Comparison of ENCODE assay signal across 25 mouse cellular contexts in the genomic region with DNA sequence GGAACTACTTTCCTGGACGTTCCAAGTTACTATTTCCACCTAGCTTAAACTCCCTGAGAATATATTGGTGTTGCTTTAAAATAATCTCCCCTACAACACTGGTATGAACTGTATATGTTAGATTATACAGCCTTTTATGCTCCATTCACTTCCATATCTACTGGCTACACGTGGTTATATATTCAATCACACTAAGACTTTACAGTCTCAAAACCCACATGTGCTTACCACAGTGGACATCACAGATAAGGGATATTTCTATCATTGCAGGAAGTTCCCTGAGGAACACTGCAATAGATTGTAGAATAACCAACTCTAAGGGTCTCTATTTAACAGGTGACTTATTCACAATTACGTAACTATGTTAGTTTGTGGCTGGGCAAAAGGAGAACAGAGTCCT. TPM values are rescaled to one million over a fixed set of nuclear protein-coding genes. Genes with fewer than 3 reads are reported as not detected.
DNase-seq lines count a peak whose midpoint lies in the region; ATAC-seq and TF ChIP-seq lines count a peak whose summit lies in the region.
"Had no signal": no experiment of that assay in that cellular context is flagged by ENCODE, and none has a peak within 500 bp of the region (broad histone marks: within the 10 kb centered on the region; RNA-seq: fewer than 3 reads in every experiment).

No protein-coding gene starts in this region.

- no peak overlapping the region for H3K9ac ChIP-seq in kidney, embryonic 14.5 days (ENCODE audit: low read depth, low read length)
- H3K9ac ChIP-seq in MEL (ENCODE audit: control insufficient read depth, low read depth, low read length, poor library complexity, severe bottlenecking) = peak overlapping the region; percentile 35; the same call in 1 of the 2 replicates
- H3K9ac ChIP-seq in liver, embryonic 12.5 days = no peak overlapping the region
- H3K9ac ChIP-seq: forebrain, embryonic 12.5 days; heart, embryonic 15.5 days; hindbrain, embryonic 14.5 days; lung, embryonic 15.5 days; stomach, embryonic 15.5 days had no signal

- peak; percentile 86 to 87 for TF ChIP-seq EP300 in MEL (IDR thresholded peaks at IDR 0.05; ENCODE audit: low read depth in 1 of 2, low read length in 2 of 2)

- no peak for ATAC-seq in kidney, embryonic 14.5 days (ENCODE audit: low FRiP score, low TSS enrichment)
- ATAC-seq in liver, embryonic 12.5 days = peak; percentile 70
- ATAC-seq in megakaryocyte, adult 5-6 weeks (ENCODE audit: poor library complexity, severe bottlenecking) = 0 out of 2 replicates have a peak, but pooled peaks have one; percentile 16
- ATAC-seq: CD4-positive, CD25-positive, alpha-beta regulatory T cell, adult 4 months; inflammation-experienced regulatory T-cells, adult 6 months; midbrain, embryonic 16.5 days had no signal

- no peaks in the 10 kb centered on the region; the same call in 1 of the 2 replicates for H3K79me2 ChIP-seq in MEL (ENCODE audit: control insufficient read depth, insufficient read depth, low read length, poor library complexity)

- H3K36me3 ChIP-seq in kidney, adult 2 months (ENCODE audit: control insufficient read depth, insufficient read depth, low read length) = no peaks in the 10 kb centered on the region; the same call in 1 of the 2 replicates
- H3K36me3 ChIP-seq in kidney, embryonic 14.5 days (ENCODE audit: control insufficient read depth, insufficient read depth, low read length) = no peaks in the 10 kb centered on the region
- peaks cover 2 to 72% of the 10 kb centered on the region in 2 experiments; a peak in 3 of 4 replicates for H3K36me3 ChIP-seq in MEL (ENCODE audit: control insufficient read depth in 1 of 2, insufficient read depth in 2 of 2, low read length in 2 of 2)
- H3K36me3 ChIP-seq in liver, embryonic 12.5 days = peaks cover 65% of the 10 kb centered on the region
- H3K36me3 ChIP-seq: forebrain, embryonic 12.5 days; heart, embryonic 15.5 days; lung, embryonic 15.5 days; midbrain, embryonic 10.5 days; stomach, embryonic 15.5 days had no signal

- TF ChIP-seq RAD21 in MEL (IDR thresholded peaks at IDR 0.05; ENCODE audit: low read depth, low read length) = no peak

- TF ChIP-seq CTCF in kidney, adult 2 months (conservative IDR thresholded peaks at IDR 0.05; ENCODE audit: insufficient read depth, insufficient read length, low read depth, low read length) = no peak
- TF ChIP-seq CTCF in MEL (IDR thresholded peaks at IDR 0.05 in 2 of 3, conservative IDR thresholded peaks at IDR 0.05 in 1 of 3; ENCODE audit: control insufficient read depth in 1 of 3, insufficient read depth in 1 of 3, low read depth in 2 of 3, low read length in 3 of 3, poor library complexity in 1 of 3, severe bottlenecking in 1 of 3) = no peak

- 69% methylated on average over 3 of the region's 3 CpGs for WGBS in kidney, adult 2 months
- WGBS in kidney, embryonic 14.5 days = 89% methylated on average over 3 of the region's 3 CpGs
- 45% methylated on average over 3 of the region's 3 CpGs for WGBS in liver, embryonic 12.5 days (ENCODE audit: insufficient replicate concordance)

- H3K27ac ChIP-seq in kidney, adult 2 months (ENCODE audit: insufficient read depth, low read depth, low read length) = no peak overlapping the region
- H3K27ac ChIP-seq in kidney, embryonic 14.5 days (ENCODE audit: low read depth, low read length) = no peak overlapping the region
- peak overlapping the region; percentile 76 for H3K27ac ChIP-seq in MEL (ENCODE audit: control insufficient read depth, low read depth, low read length)
- H3K27ac ChIP-seq in liver, embryonic 12.5 days = peak overlapping the region; percentile 72
- H3K27ac ChIP-seq: forebrain, embryonic 12.5 days; heart, embryonic 15.5 days; hindbrain, embryonic 14.5 days; lung, embryonic 15.5 days; midbrain, embryonic 10.5 days; stomach, embryonic 15.5 days had no signal

- peak; percentile 46 for DNase-seq in kidney, adult 2 months
- DNase-seq in MEL (ENCODE audit: low read depth, low spot score) = no peak
- no peak for DNase-seq in thymus, postnatal 0 days (ENCODE audit: low spot score)
- no peak for DNase-seq in yolk sac, embryonic 10.5 days (ENCODE audit: low spot score)
- DNase-seq in right cerebral cortex, adult 18-20 months = no peak
- DNase-seq: adrenal gland, adult 8-10 months; cerebellum, adult 11-12 months; cerebellum, postnatal 10 days; gastrocnemius, postnatal 36 days; heart, postnatal 4 days; kidney, adult 18-20 months; lung, postnatal 36 days; thymus, postnatal 36 days had no signal

- H3K4me2 ChIP-seq in kidney, embryonic 14.5 days (replicated peaks; ENCODE audit: low read depth, low read length) = no peak overlapping the region
- 0 out of 2 replicates have a peak overlapping the region, but pooled peaks have one; percentile 20 for H3K4me2 ChIP-seq in liver, embryonic 12.5 days
- H3K4me2 ChIP-seq: forebrain, embryonic 12.5 days; heart, embryonic 15.5 days; hindbrain, embryonic 14.5 days; lung, embryonic 15.5 days; stomach, embryonic 15.5 days had no signal

- no peaks in the 10 kb centered on the region for H3K9me3 ChIP-seq in kidney, embryonic 14.5 days (ENCODE audit: control insufficient read depth, low read length)
- H3K9me3 ChIP-seq in MEL (replicated peaks; ENCODE audit: insufficient read depth, low read length) = no peaks in the 10 kb centered on the region
- H3K9me3 ChIP-seq in liver, embryonic 12.5 days (replicated peaks) = no peaks in the 10 kb centered on the region
- H3K9me3 ChIP-seq: forebrain, embryonic 12.5 days; heart, embryonic 15.5 days; lung, embryonic 15.5 days; midbrain, embryonic 10.5 days; stomach, embryonic 15.5 days had no signal

- peaks cover 7% of the 10 kb centered on the region; the same call in 1 of the 2 replicates for H3K4me1 ChIP-seq in kidney, adult 2 months (ENCODE audit: control insufficient read depth, insufficient read depth, low read length)
- H3K4me1 ChIP-seq in kidney, embryonic 14.5 days (ENCODE audit: control insufficient read depth, insufficient read depth, low read length) = no peaks in the 10 kb centered on the region
- peaks cover 27 to 46% of the 10 kb centered on the region in 2 experiments for H3K4me1 ChIP-seq in MEL (ENCODE audit: control insufficient read depth in 1 of 2, insufficient read depth in 2 of 2, low read length in 2 of 2)
- peaks cover 72% of the 10 kb centered on the region for H3K4me1 ChIP-seq in liver, embryonic 12.5 days
- H3K4me1 ChIP-seq: forebrain, embryonic 12.5 days; midbrain, embryonic 10.5 days; stomach, embryonic 15.5 days had no signal

- TF ChIP-seq POLR2A in kidney, adult 2 months (IDR thresholded peaks at IDR 0.05; ENCODE audit: low read depth, low read length) = no peak
- TF ChIP-seq POLR2A in MEL (IDR thresholded peaks at IDR 0.05; ENCODE audit: control insufficient read depth in 1 of 2, insufficient read depth in 1 of 2, low read depth in 1 of 2, low read length in 2 of 2, poor library complexity in 1 of 2) = no peak

- no peak overlapping the region for H3K4me3 ChIP-seq in kidney, adult 2 months (ENCODE audit: insufficient read depth, low read depth, low read length)
- H3K4me3 ChIP-seq in kidney, embryonic 14.5 days (ENCODE audit: low read length) = no peak overlapping the region
- H3K4me3 ChIP-seq in MEL (ENCODE audit: control insufficient read depth in 1 of 2, insufficient read depth in 1 of 2, low read depth in 2 of 2, low read length in 2 of 2) = no peak overlapping the region
- H3K4me3 ChIP-seq in liver, embryonic 12.5 days = no peak overlapping the region
- H3K4me3 ChIP-seq: forebrain, embryonic 12.5 days; heart, embryonic 15.5 days; lung, embryonic 15.5 days; midbrain, embryonic 10.5 days; stomach, embryonic 15.5 days had no signal

- no peaks in the 10 kb centered on the region for H3K27me3 ChIP-seq in kidney, adult 2 months (replicated peaks; ENCODE audit: control insufficient read depth, insufficient read depth, low read length)
- H3K27me3 ChIP-seq in kidney, embryonic 14.5 days (ENCODE audit: control insufficient read depth, insufficient read depth, low read length) = no peaks in the 10 kb centered on the region
- H3K27me3 ChIP-seq in MEL (ENCODE audit: control insufficient read depth in 1 of 2, insufficient read depth in 2 of 2, low read length in 2 of 2) = no peaks in the 10 kb centered on the region
- H3K27me3 ChIP-seq in liver, embryonic 12.5 days (replicated peaks) = no peaks in the 10 kb centered on the region
- H3K27me3 ChIP-seq: forebrain, embryonic 12.5 days; heart, embryonic 15.5 days; lung, embryonic 15.5 days; stomach, embryonic 15.5 days had no signal

TF ChIP-seq in MEL, 35 proteins besides CTCF, POLR2A, EP300 and RAD21 (continues in another document):
- TF ChIP-seq SIN3A (IDR thresholded peaks at IDR 0.05; ENCODE audit: low read length) (peak; percentile 52; the same call in 1 of the 2 replicates), RCOR1 (IDR thresholded peaks at IDR 0.05; ENCODE audit: low read depth, low read length) (peak; percentile 87), GATA1 (IDR thresholded peaks at IDR 0.05; ENCODE audit: low read depth, low read length) (peak; percentile 82; the same call in 1 of the 2 replicates), TAL1 (IDR thresholded peaks at IDR 0.05; ENCODE audit: low read length) (peak; percentile 79), BHLHE40 (IDR thresholded peaks at IDR 0.05; ENCODE audit: borderline replicate concordance, low read depth, low read length) (peak; percentile 75; the same call in 1 of the 2 replicates), SMC3 (IDR thresholded peaks at IDR 0.05; ENCODE audit: low read depth, low read length) (no peak), HCFC1 (IDR thresholded peaks at IDR 0.05; ENCODE audit: low read depth, low read length) (no peak), MEF2A (IDR thresholded peaks at IDR 0.05; ENCODE audit: extremely low read depth, insufficient replicate concordance, low read depth, low read length, poor library complexity, severe bottlenecking) (no peak), MAX (IDR thresholded peaks at IDR 0.05; ENCODE audit: low read length) (peak; percentile 93), USF2 (IDR thresholded peaks at IDR 0.05; ENCODE audit: borderline replicate concordance in 1 of 2, insufficient read depth in 1 of 2, low read depth in 1 of 2, low read length in 2 of 2) (no peak), ELF1 (IDR thresholded peaks at IDR 0.05; ENCODE audit: low read depth, low read length) (no peak), USF1 (IDR thresholded peaks at IDR 0.05; ENCODE audit: low read depth, low read length) (peak; percentile 49; the same call in 1 of the 2 replicates), GABPA (IDR thresholded peaks at IDR 0.05; ENCODE audit: low read depth, low read length) (no peak)

RNA-seq across cellular contexts. Expression of gene Ell2, which starts 40.7 kb away (rescaled TPM):
- 6.3 and 8.2 TPM in 2 replicates for polyA plus RNA-seq in kidney, adult 2 months (2012; rRNA removed)
- polyA plus RNA-seq in kidney, embryonic 14.5 days (2014; fragmentation: Nextera tagmentation; extraction: Ambion mirVana) = 2.9 and 3.9 TPM in 2 replicates
- 25.0 and 27.7 TPM in 2 replicates for total RNA-seq in MEL (2012; rRNA removed)
- 10 to 100 TPM; 52.5 to 77.1 TPM for polyA plus RNA-seq in MEL (2012; ENCODE audit: insufficient read depth in 1 of 2, insufficient read length in 2 of 2, low read depth in 1 of 2, low replicate concordance in 2 of 2, missing spikeins in 1 of 2)
- polyA plus RNA-seq in liver, embryonic 12.5 days (2016; fragmentation: Nextera tagmentation; extraction: Ambion mirVana) = 59.6 and 66.2 TPM in 2 replicates
- 12.2 and 13.8 TPM in 2 replicates for total RNA-seq in megakaryocyte, adult 5-6 weeks (2015)
- 7.7 and 7.9 TPM in 2 replicates for total RNA-seq in megakaryocyte, adult 5-6 weeks (2017)
- 4.8 and 5.3 TPM in 2 replicates for polyA plus RNA-seq in thymus, postnatal 0 days (2015; fragmentation: Nextera tagmentation; extraction: Ambion mirVana)

Comparison
In these comparisons a context has a peak if more than half of its experiments do, and no peak if none do; other contexts are left out.
1. H3K27ac ChIP-seq: peak in MEL (single experiment) and liver, embryonic 12.5 days (single experiment); none in kidney, adult 2 months (single experiment) and kidney, embryonic 14.5 days (single experiment).